Mouse (Mus musculus) megakaryocyte, embryonic 14.5 days (primary cell): ENCODE measurements around the gene Uhrf1bp1. TPM values are rescaled to one million over a fixed set of nuclear protein-coding genes. Genes with fewer than 3 reads are reported as not detected.
"Not testable (repeated sequence)": the region's sequence is repeated elsewhere in the genome, so short reads cannot be mapped to it uniquely, and the experiment has no call there.

Experiments used
- H3K27me3 ChIP-seq: replicated peaks from 2 replicates; pipeline ENCODE3; 2012; ENCODE audit warnings: inconsistent platforms
- H3K36me3 ChIP-seq: replicated peaks from 2 replicates; pipeline ENCODE3; 2012; ENCODE audit warnings: low read length, inconsistent platforms, mixed read lengths
- H3K4me1 ChIP-seq: 2 replicates; pipeline ENCODE4 v1.6.1; 2012; ENCODE audit warnings: inconsistent platforms
- H3K4me3 ChIP-seq: replicated peaks from 2 replicates; pipeline ENCODE3; 2012; ENCODE audit warnings: moderate library complexity, mild to moderate bottlenecking, inconsistent platforms
- H3K9me3 ChIP-seq: 2 replicates; pipeline ENCODE4 v1.6.1; 2012; ENCODE audit warnings: inconsistent platforms
- FLI1 ChIP-seq: IDR thresholded peaks from 2 replicates; pipeline ENCODE4 v1.6.1; 2012; ENCODE audit warnings: low read length, inconsistent platforms, mixed read lengths
- GATA1 ChIP-seq: IDR thresholded peaks from 3 replicates; pipeline ENCODE4 v1.6.1; 2012; ENCODE audit warnings: mixed read lengths, low read length, inconsistent platforms, borderline replicate concordance
- polyA plus RNA-seq: library from polyadenylated mRNA; stranded (reverse); fragments of >175 nt; gene quantifications from 2 replicates; pipeline ENCODE4 v1.2.3, GENCODE M21; 2012; ENCODE audit warnings: low replicate concordance; ENCODE audit not compliant: insufficient read depth

The Uhrf1bp1 gene
- polyA plus RNA-seq, 1 experiment: 3.2 TPM

GRCm38 (mm10) chr17:27821407-27822338, 34.6 kb upstream of the Uhrf1bp1 start:
- TF ChIP-seq FLI1 (no peak), GATA1 (no peak)
- H3K9me3 ChIP-seq: no peaks in the 10 kb centered on the region
- peaks cover 63% of the 10 kb centered on the region for H3K4me1 ChIP-seq
- peaks cover 5% of the 10 kb centered on the region for H3K36me3 ChIP-seq
- H3K27me3 ChIP-seq: no peaks in the 10 kb centered on the region
- peak overlapping the region; percentile 99 for H3K4me3 ChIP-seq

GRCm38 (mm10) chr17:27823142-27823905, 32.9 kb upstream of the Uhrf1bp1 start:
- H3K4me3 ChIP-seq: no peak overlapping the region
- no peaks in the 10 kb centered on the region for H3K36me3 ChIP-seq
- no peaks in the 10 kb centered on the region for H3K9me3 ChIP-seq
- no peaks in the 10 kb centered on the region for H3K27me3 ChIP-seq
- TF ChIP-seq GATA1 (no peak), FLI1 (no peak)
- peaks cover 57% of the 10 kb centered on the region for H3K4me1 ChIP-seq

- H3K36me3 ChIP-seq: no peaks in the 10 kb centered on the region
- H3K4me3 ChIP-seq: peak overlapping the region; percentile 91
- no peaks in the 10 kb centered on the region for H3K27me3 ChIP-seq
- H3K4me1 ChIP-seq: peaks cover 57% of the 10 kb centered on the region
- TF ChIP-seq GATA1 (no peak), FLI1 (no peak)
- no peaks in the 10 kb centered on the region for H3K9me3 ChIP-seq
These were observed 31.3 kb upstream of the Uhrf1bp1 start for GRCm38 (mm10) chr17:27824941-27825340.

- peaks cover 57% of the 10 kb centered on the region for H3K4me1 ChIP-seq
These were observed 30.7 kb upstream of the Uhrf1bp1 start for GRCm38 (mm10) chr17:27825539-27825938.

GRCm38 (mm10) chr17:27825984-27826905, 30.0 kb upstream of the Uhrf1bp1 start:
- Histone ChIP-seq H3K4me1 (peaks cover 52% of the 10 kb centered on the region), H3K27me3 (no peaks in the 10 kb centered on the region), H3K9me3 (no peaks in the 10 kb centered on the region), H3K36me3 (no peaks in the 10 kb centered on the region), H3K4me3 (peak overlapping the region; percentile 91)
- no peak for TF ChIP-seq GATA1
- no peak for TF ChIP-seq FLI1

More at GRCm38 (mm10) chr17:27825539-27825938, 30.7 kb upstream of the Uhrf1bp1 start:
- Histone ChIP-seq H3K27me3 (no peaks in the 10 kb centered on the region), H3K4me3 (peak overlapping the region; percentile 91), H3K9me3 (no peaks in the 10 kb centered on the region), H3K36me3 (no peaks in the 10 kb centered on the region)
- TF ChIP-seq FLI1 (no peak), GATA1 (no peak)

- peak overlapping the region; percentile 91 for H3K4me3 ChIP-seq
These were observed 29.3 kb upstream of the Uhrf1bp1 start for GRCm38 (mm10) chr17:27826908-27827383.

GRCm38 (mm10) chr17:27827511-27827910, 28.7 kb upstream of the Uhrf1bp1 start:
- no peak overlapping the region for H3K4me3 ChIP-seq
- TF ChIP-seq GATA1 (no peak), FLI1 (no peak)
- H3K36me3 ChIP-seq: no peaks in the 10 kb centered on the region
- no peaks in the 10 kb centered on the region for H3K9me3 ChIP-seq
- H3K4me1 ChIP-seq: peaks cover 40% of the 10 kb centered on the region
- no peaks in the 10 kb centered on the region for H3K27me3 ChIP-seq

More at GRCm38 (mm10) chr17:27826908-27827383, 29.3 kb upstream of the Uhrf1bp1 start:
- Histone ChIP-seq H3K4me1 (peaks cover 45% of the 10 kb centered on the region), H3K27me3 (no peaks in the 10 kb centered on the region), H3K9me3 (no peaks in the 10 kb centered on the region), H3K36me3 (no peaks in the 10 kb centered on the region)
- TF ChIP-seq FLI1: no peak
- TF ChIP-seq GATA1: no peak

- no peak overlapping the region for H3K4me3 ChIP-seq
These were observed 25.8 kb upstream of the Uhrf1bp1 start for GRCm38 (mm10) chr17:27830411-27830810.

GRCm38 (mm10) chr17:27837850-27838249, 18.4 kb upstream of the Uhrf1bp1 start, which contains the start of gene Snrpc:
Gene Snrpc (plus strand): TSS chr17:27838150.
- H3K4me3 ChIP-seq: peak within 1 kb of the TSS; percentile 98
- H3K9me3 ChIP-seq, H3K27me3 ChIP-seq: not testable (repeated sequence)
- peaks cover 22% of the 10 kb centered on the region for H3K4me1 ChIP-seq
- H3K36me3 ChIP-seq: peaks cover 14% of the 10 kb centered on the region

More at GRCm38 (mm10) chr17:27830411-27830810, 25.8 kb upstream of the Uhrf1bp1 start:
- no peaks in the 10 kb centered on the region for H3K36me3 ChIP-seq
- no peaks in the 10 kb centered on the region; the same call in 1 of the 2 replicates for H3K9me3 ChIP-seq
- no peak for TF ChIP-seq GATA1
- TF ChIP-seq FLI1: no peak
- peaks cover 5% of the 10 kb centered on the region for H3K27me3 ChIP-seq
- H3K4me1 ChIP-seq: peaks cover 32% of the 10 kb centered on the region
